Mouse (Mus musculus) thymus, adult 2 months (tissue): ENCODE measurements around the gene Efnb3.

Experiments used
- CTCF ChIP-seq: fragments of 200-500 bp; IDR thresholded peaks from 2 replicates; pipeline ENCODE4 v1.5.1; 2012; ENCODE audit warnings: mild to moderate bottlenecking, control low read depth, low read length, moderate library complexity, borderline replicate concordance; ENCODE audit not compliant: control insufficient read depth, poor library complexity, insufficient read depth; ENCODE audit errors: extremely low read depth
- POLR2A ChIP-seq: fragments of 200-500 bp; IDR thresholded peaks from 2 replicates; pipeline ENCODE4 v1.6.1; 2012; ENCODE audit warnings: mild to moderate bottlenecking, low read length, control low read depth, moderate library complexity; ENCODE audit not compliant: control insufficient read depth, poor library complexity, insufficient read depth; ENCODE audit errors: extremely low read depth

DNA sequence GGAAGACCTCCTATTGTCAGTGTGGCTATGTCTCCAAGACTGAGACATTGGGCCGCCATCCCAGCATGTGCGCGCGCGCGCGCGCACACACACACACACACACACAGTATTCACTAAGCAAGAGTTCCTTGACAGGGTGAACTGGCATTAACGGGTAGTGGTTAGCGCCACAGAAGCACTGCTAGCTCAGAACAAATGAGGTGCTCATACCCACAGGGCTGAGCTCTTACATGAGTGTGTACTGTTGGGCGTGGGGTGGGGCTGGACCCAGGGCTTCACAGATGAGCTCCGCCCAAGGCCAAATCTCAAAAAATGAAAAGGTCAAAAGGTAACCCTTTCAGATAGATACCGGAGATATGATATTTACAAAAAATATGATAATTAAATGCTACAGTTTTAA lies 24.9 kb upstream of the Efnb3 start:
- TF ChIP-seq CTCF (no peak), POLR2A (no peak)
